Mouse (Mus musculus) heart, postnatal 0 days (tissue): ENCODE data around the gene Zfp978.
"Not testable (repeated sequence)": the region's sequence is repeated elsewhere in the genome, so short reads cannot be mapped to it uniquely, and the experiment has no call there.

ENCODE experiments used
- CTCF ChIP-seq: IDR thresholded peaks from 2 replicates; pipeline ENCODE4 v1.5.1; 2016; ENCODE audit warnings: antibody characterized with exemption, control low read depth, low read depth
- EP300 ChIP-seq: IDR thresholded peaks from 2 replicates; pipeline ENCODE4 v1.6.1; 2016; ENCODE audit warnings: antibody characterized with exemption, low read depth

DNA sequence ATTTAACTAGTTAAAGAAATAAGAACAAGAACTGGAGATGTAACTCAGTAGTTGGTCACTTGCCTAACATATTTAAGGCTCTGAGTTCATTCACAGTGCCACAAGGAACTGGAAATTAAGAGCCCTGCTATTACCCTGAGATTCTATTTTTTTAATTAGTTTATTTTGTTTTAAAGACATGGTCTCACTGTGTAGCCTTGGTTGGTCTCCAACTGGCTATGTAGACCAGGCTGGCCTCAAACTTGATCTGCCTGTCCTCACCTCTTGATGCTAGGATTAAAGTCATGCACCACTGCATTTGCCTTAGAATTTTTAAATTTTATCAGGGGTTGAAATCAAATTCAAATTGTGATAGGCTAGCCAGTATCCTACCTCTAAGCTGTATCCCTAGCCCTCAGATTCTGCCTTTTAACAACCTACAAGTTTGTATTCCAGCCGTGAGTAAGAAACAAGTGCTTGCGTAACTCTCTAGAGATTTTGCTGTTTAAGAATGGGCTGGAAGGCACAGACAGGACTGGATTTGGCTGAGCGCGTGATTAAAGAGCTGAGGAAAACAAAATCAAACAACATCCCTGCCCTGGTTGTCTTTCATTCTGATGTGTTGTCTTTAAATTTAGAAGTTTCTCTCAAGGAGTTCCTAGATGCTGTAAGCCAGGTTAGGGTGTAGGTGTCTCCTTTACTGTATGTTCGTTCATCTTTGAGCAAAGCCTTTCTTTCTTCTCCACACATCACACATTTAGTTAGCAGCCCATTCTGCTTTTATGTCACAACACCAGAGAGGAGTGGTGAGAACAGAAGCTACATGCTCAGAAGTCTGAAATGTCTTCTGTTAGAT, 58.9 kb downstream of the Zfp978 start:
- not testable (repeated sequence) for TF ChIP-seq CTCF, EP300
